Mouse (Mus musculus): ENCODE results near the gene Slc30a6.

DNA sequence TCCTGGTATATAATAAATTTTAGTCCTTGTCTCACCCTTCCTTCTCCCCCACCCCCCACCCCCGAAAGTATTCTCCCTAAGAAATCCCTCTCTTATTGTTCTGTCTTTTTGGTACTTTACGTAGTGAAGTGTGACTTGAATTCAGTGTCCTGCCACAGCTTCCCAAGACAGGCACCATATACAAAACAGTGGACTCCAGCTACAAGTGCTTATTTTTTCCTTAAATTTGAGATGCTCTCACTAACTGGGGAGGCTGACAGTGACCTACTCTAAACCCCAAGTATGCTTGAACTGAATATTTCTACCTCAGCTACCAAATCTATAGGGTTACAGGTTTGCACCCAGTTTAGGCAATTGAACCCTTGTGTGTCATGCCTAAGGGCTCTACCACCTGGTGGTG, 1.0 kb upstream of the Slc30a6 start:
- no peak for TF ChIP-seq POLR2AphosphoS2 (IDR thresholded peaks at IDR 0.05; ENCODE audit: insufficient read length, low read depth)
- no peak for TF ChIP-seq POLR2A (IDR thresholded peaks at IDR 0.05; ENCODE audit: insufficient read length, low read depth)
- no peak for TF ChIP-seq MYOD1 (IDR thresholded peaks at IDR 0.05; ENCODE audit: control insufficient read depth in 1 of 3, insufficient read length in 2 of 3, low read depth in 2 of 3)
